Mouse (Mus musculus): ENCODE results near the gene Olfr1143.

GRCm38 (mm10) chr2:87843693-87844092 is 43.3 kb downstream of the Olfr1143 start, which contains the start of gene Olfr1150-ps1:
- no peak for TF ChIP-seq GATA1 (IDR thresholded peaks at IDR 0.05; ENCODE audit: borderline replicate concordance, low read length)
- no peak for TF ChIP-seq FLI1 (IDR thresholded peaks at IDR 0.05; ENCODE audit: low read length)
